Mouse (Mus musculus): ENCODE measurements around the gene Pde9a. TPM values are rescaled to one million over a fixed set of nuclear protein-coding genes. Genes with fewer than 3 reads are reported as not detected.

The Pde9a gene
- polyA plus RNA-seq, 1 experiment = 0.14 TPM

GRCm38 (mm10) chr17:31492416-31492815, 106.4 kb downstream of the Pde9a start:
- Histone ChIP-seq H3K79me2 (ENCODE audit: control insufficient read depth, insufficient read depth) (no peaks in the 10 kb centered on the region), H3K4me3 (no peak overlapping the region), H3K36me3 (ENCODE audit: control insufficient read depth, insufficient read depth) (peaks cover 12% of the 10 kb centered on the region), H3K27me3 (ENCODE audit: control insufficient read depth, insufficient read depth, insufficient read length) (peaks cover 14% of the 10 kb centered on the region), H3K4me2 (ENCODE audit: low read depth) (no peak overlapping the region), H3ac (ENCODE audit: control insufficient read depth, insufficient read length) (no peak overlapping the region)
- TF ChIP-seq SRF (IDR thresholded peaks at IDR 0.05; ENCODE audit: control insufficient read depth, insufficient read length, low read depth) = no peak
- TF ChIP-seq TCF12 (IDR thresholded peaks at IDR 0.05; ENCODE audit: insufficient read depth, poor library complexity, severe bottlenecking) = no peak
- TF ChIP-seq REST (IDR thresholded peaks at IDR 0.05; ENCODE audit: insufficient read depth, insufficient read length) = no peak
- TF ChIP-seq E2F4 (IDR thresholded peaks at IDR 0.05; ENCODE audit: insufficient read depth) = no peak
- TF ChIP-seq TCF3 (IDR thresholded peaks at IDR 0.05; ENCODE audit: insufficient read length, low read depth) = no peak
- TF ChIP-seq POLR2AphosphoS2 (IDR thresholded peaks at IDR 0.05; ENCODE audit: insufficient read length, low read depth) = no peak
- no peak for TF ChIP-seq MAX (IDR thresholded peaks at IDR 0.05; ENCODE audit: low read depth)
- TF ChIP-seq MYOG (IDR thresholded peaks at IDR 0.05; ENCODE audit: control insufficient read depth in 1 of 3, insufficient read depth in 1 of 3, insufficient read length in 2 of 3, low read depth in 2 of 3) = no peak
- no peak for TF ChIP-seq MYOD1 (IDR thresholded peaks at IDR 0.05; ENCODE audit: control insufficient read depth in 1 of 3, insufficient read length in 2 of 3, low read depth in 2 of 3)

DNA sequence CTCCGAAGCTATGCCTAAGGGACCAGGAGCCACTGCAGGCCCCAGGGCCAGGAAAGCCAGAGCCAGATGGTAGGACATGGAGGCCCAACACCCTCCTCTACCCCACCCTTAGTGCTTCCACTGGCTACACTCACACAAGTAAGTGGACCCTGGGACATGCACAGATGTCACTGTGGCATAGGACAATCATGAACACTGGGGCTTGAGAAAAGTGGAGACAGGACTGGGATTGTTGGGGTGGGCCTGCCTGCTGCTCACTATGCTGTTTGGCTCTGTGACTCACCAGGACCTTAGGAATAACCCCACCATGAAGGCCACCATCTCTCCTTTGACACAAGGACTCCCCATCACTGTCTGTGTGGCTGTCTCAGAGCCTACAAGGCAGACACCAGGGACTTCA, 109.0 kb downstream of the Pde9a start:
- no peak for TF ChIP-seq TCF12 (IDR thresholded peaks at IDR 0.05; ENCODE audit: insufficient read depth, poor library complexity, severe bottlenecking)
- no peak for TF ChIP-seq USF1 (IDR thresholded peaks at IDR 0.05; ENCODE audit: low read depth)
- peak; percentile 24 for TF ChIP-seq POLR2AphosphoS2 (IDR thresholded peaks at IDR 0.05; ENCODE audit: insufficient read length, low read depth)
- TF ChIP-seq REST (IDR thresholded peaks at IDR 0.05; ENCODE audit: insufficient read depth, insufficient read length) = no peak
- no peak for TF ChIP-seq POLR2A (IDR thresholded peaks at IDR 0.05; ENCODE audit: insufficient read length, low read depth)
- TF ChIP-seq SRF (IDR thresholded peaks at IDR 0.05; ENCODE audit: control insufficient read depth, insufficient read length, low read depth) = no peak
- Histone ChIP-seq H3K79me2 (ENCODE audit: control insufficient read depth, insufficient read depth) (no peaks in the 10 kb centered on the region), H3K4me3 (no peak overlapping the region), H3K4me2 (ENCODE audit: low read depth) (no peak overlapping the region), H3K27me3 (ENCODE audit: control insufficient read depth, insufficient read depth, insufficient read length) (no peaks in the 10 kb centered on the region), H3K36me3 (ENCODE audit: control insufficient read depth, insufficient read depth) (peaks cover 12% of the 10 kb centered on the region), H3ac (ENCODE audit: control insufficient read depth, insufficient read length) (no peak overlapping the region)

- peaks cover 12% of the 10 kb centered on the region for H3K36me3 ChIP-seq (ENCODE audit: control insufficient read depth, insufficient read depth)
- no peak for TF ChIP-seq REST (IDR thresholded peaks at IDR 0.05; ENCODE audit: insufficient read depth, insufficient read length)
- H3K79me2 ChIP-seq (ENCODE audit: control insufficient read depth, insufficient read depth) = no peaks in the 10 kb centered on the region
- no peak overlapping the region for H3ac ChIP-seq (ENCODE audit: control insufficient read depth, insufficient read length)
- no peaks in the 10 kb centered on the region for H3K27me3 ChIP-seq (ENCODE audit: control insufficient read depth, insufficient read depth, insufficient read length)
- no peak overlapping the region for H3K4me3 ChIP-seq
- H3K4me2 ChIP-seq (ENCODE audit: low read depth) = no peak overlapping the region
Measured at GRCm38 (mm10) chr17:31497726-31498125, 111.7 kb downstream of the Pde9a start.

GRCm38 (mm10) chr17:31499725-31500124, 113.7 kb downstream of the Pde9a start:
- H3K27me3 ChIP-seq (ENCODE audit: control insufficient read depth, insufficient read depth, insufficient read length) = no peaks in the 10 kb centered on the region
- TF ChIP-seq TCF12 (IDR thresholded peaks at IDR 0.05; ENCODE audit: insufficient read depth, poor library complexity, severe bottlenecking) = no peak
- no peak for TF ChIP-seq POLR2A (IDR thresholded peaks at IDR 0.05; ENCODE audit: insufficient read length, low read depth)
- H3K36me3 ChIP-seq (ENCODE audit: control insufficient read depth, insufficient read depth) = peaks cover 12% of the 10 kb centered on the region
- H3ac ChIP-seq (ENCODE audit: control insufficient read depth, insufficient read length) = no peak overlapping the region
- no peak overlapping the region for H3K4me3 ChIP-seq
- no peak overlapping the region for H3K4me2 ChIP-seq (ENCODE audit: low read depth)
- peaks cover 4% of the 10 kb centered on the region for H3K79me2 ChIP-seq (ENCODE audit: control insufficient read depth, insufficient read depth)

- TF ChIP-seq SRF (IDR thresholded peaks at IDR 0.05; ENCODE audit: control insufficient read depth, insufficient read length, low read depth) (no peak), TCF3 (IDR thresholded peaks at IDR 0.05; ENCODE audit: insufficient read length, low read depth) (no peak), REST (IDR thresholded peaks at IDR 0.05; ENCODE audit: insufficient read depth, insufficient read length) (no peak), MAX (IDR thresholded peaks at IDR 0.05; ENCODE audit: low read depth) (no peak), CEBPB (IDR thresholded peaks at IDR 0.05; ENCODE audit: insufficient read depth, poor library complexity, severe bottlenecking) (no peak), TCF12 (IDR thresholded peaks at IDR 0.05; ENCODE audit: insufficient read depth, poor library complexity, severe bottlenecking) (no peak), E2F4 (IDR thresholded peaks at IDR 0.05; ENCODE audit: insufficient read depth) (no peak), USF1 (IDR thresholded peaks at IDR 0.05; ENCODE audit: low read depth) (no peak), POLR2AphosphoS2 (IDR thresholded peaks at IDR 0.05; ENCODE audit: insufficient read length, low read depth) (no peak), MYOG (IDR thresholded peaks at IDR 0.05; ENCODE audit: control insufficient read depth in 1 of 3, insufficient read depth in 1 of 3, insufficient read length in 2 of 3, low read depth in 2 of 3) (no peak), MYOD1 (IDR thresholded peaks at IDR 0.05; ENCODE audit: control insufficient read depth in 1 of 3, insufficient read length in 2 of 3, low read depth in 2 of 3) (no peak), POLR2A (IDR thresholded peaks at IDR 0.05; ENCODE audit: insufficient read length, low read depth) (no peak)
- no peak overlapping the region for H3ac ChIP-seq (ENCODE audit: control insufficient read depth, insufficient read length)
- H3K27me3 ChIP-seq (ENCODE audit: control insufficient read depth, insufficient read depth, insufficient read length) = no peaks in the 10 kb centered on the region
- no peak overlapping the region for H3K4me3 ChIP-seq
- peaks cover 6% of the 10 kb centered on the region for H3K79me2 ChIP-seq (ENCODE audit: control insufficient read depth, insufficient read depth)
- no peak overlapping the region for H3K4me2 ChIP-seq (ENCODE audit: low read depth)
- H3K36me3 ChIP-seq (ENCODE audit: control insufficient read depth, insufficient read depth) = peaks cover 12% of the 10 kb centered on the region
Measured at GRCm38 (mm10) chr17:31500416-31500815, 114.4 kb downstream of the Pde9a start.

- Histone ChIP-seq H3K4me2 (ENCODE audit: low read depth) (no peak overlapping the region), H3K79me2 (ENCODE audit: control insufficient read depth, insufficient read depth) (peaks cover 6% of the 10 kb centered on the region), H3K4me3 (no peak overlapping the region), H3K36me3 (ENCODE audit: control insufficient read depth, insufficient read depth) (peaks cover 7% of the 10 kb centered on the region), H3K27me3 (ENCODE audit: control insufficient read depth, insufficient read depth, insufficient read length) (no peaks in the 10 kb centered on the region), H3ac (ENCODE audit: control insufficient read depth, insufficient read length) (no peak overlapping the region)
- TF ChIP-seq USF1 (IDR thresholded peaks at IDR 0.05; ENCODE audit: low read depth) = no peak
- no peak for TF ChIP-seq TCF12 (IDR thresholded peaks at IDR 0.05; ENCODE audit: insufficient read depth, poor library complexity, severe bottlenecking)
- no peak for TF ChIP-seq POLR2AphosphoS2 (IDR thresholded peaks at IDR 0.05; ENCODE audit: insufficient read length, low read depth)
- no peak for TF ChIP-seq MYOG (IDR thresholded peaks at IDR 0.05; ENCODE audit: control insufficient read depth in 1 of 3, insufficient read depth in 1 of 3, insufficient read length in 2 of 3, low read depth in 2 of 3)
- no peak for TF ChIP-seq E2F4 (IDR thresholded peaks at IDR 0.05; ENCODE audit: insufficient read depth)
- no peak for TF ChIP-seq MYOD1 (IDR thresholded peaks at IDR 0.05; ENCODE audit: control insufficient read depth in 1 of 3, insufficient read length in 2 of 3, low read depth in 2 of 3)
- no peak for TF ChIP-seq TCF3 (IDR thresholded peaks at IDR 0.05; ENCODE audit: insufficient read length, low read depth)
- no peak for TF ChIP-seq REST (IDR thresholded peaks at IDR 0.05; ENCODE audit: insufficient read depth, insufficient read length)
- TF ChIP-seq CEBPB (IDR thresholded peaks at IDR 0.05; ENCODE audit: insufficient read depth, poor library complexity, severe bottlenecking) = no peak
- no peak for TF ChIP-seq SRF (IDR thresholded peaks at IDR 0.05; ENCODE audit: control insufficient read depth, insufficient read length, low read depth)
- no peak for TF ChIP-seq POLR2A (IDR thresholded peaks at IDR 0.05; ENCODE audit: insufficient read length, low read depth)
- no peak for TF ChIP-seq MAX (IDR thresholded peaks at IDR 0.05; ENCODE audit: low read depth)
Measured at GRCm38 (mm10) chr17:31500908-31501307, 114.9 kb downstream of the Pde9a start.

Data from myocyte (in vitro differentiated cells).